Mouse (Mus musculus) cerebellum, adult 11 months (tissue): ENCODE measurements around the gene Ctnna3.

Experiments
- DNase-seq: peaks from one replicate; pipeline ENCODE4 v3.0.0; 2022

The Ctnna3 gene

GRCm38 (mm10) chr10:63972300-63972699 is 542.4 kb downstream of the Ctnna3 start:
- DNase-seq = no peak

GRCm38 (mm10) chr10:63978101-63978500 is 548.2 kb downstream of the Ctnna3 start:
- no peak for DNase-seq

GRCm38 (mm10) chr10:63978535-63978934 is 548.6 kb downstream of the Ctnna3 start:
- DNase-seq = no peak

GRCm38 (mm10) chr10:63978969-63979368 is 549.1 kb downstream of the Ctnna3 start:
- DNase-seq = no peak

- no peak for DNase-seq
These were observed 549.5 kb downstream of the Ctnna3 start for GRCm38 (mm10) chr10:63979410-63979809.

DNA sequence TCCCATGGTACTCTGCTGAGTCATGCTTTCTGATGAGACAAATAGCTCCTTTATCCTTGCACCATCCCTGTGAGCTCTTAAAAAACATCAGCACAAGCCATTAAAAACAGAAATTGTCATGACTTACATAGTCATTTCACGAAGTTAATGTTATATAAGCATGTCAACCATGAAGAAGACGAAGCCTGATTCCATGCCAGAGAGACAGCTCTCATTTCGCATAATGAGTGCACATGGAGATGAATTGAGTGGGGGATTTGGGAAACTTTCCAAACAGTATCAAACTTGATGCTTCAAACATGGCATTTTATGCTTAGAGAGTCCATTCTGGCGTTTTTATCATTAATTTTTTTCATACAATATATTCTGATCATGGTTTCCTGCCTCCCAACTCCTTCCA is 555.7 kb downstream of the Ctnna3 start:
- DNase-seq = no peak

- DNase-seq = no peak
These were observed 564.4 kb downstream of the Ctnna3 start for GRCm38 (mm10) chr10:63994251-63994650.

DNA sequence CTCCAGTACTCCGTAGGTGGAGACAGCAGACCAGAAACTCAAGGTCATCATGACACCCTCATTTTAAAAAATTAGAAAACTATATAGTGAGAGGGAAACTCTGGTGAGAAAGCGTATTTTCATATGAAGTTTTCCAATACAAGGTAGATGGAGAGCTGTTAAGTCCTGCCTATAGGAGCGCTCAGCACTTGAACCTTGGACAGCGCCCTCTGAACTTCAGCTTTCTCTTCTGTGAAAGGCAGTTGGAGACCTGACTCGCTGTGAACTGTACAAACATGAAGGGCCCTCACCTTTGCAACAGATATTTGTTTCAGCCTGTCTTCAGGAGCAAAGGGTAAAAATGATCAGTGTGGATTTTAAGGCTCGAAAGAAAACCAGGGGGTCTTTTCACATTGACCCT is 571.6 kb downstream of the Ctnna3 start:
- no peak for DNase-seq

DNA sequence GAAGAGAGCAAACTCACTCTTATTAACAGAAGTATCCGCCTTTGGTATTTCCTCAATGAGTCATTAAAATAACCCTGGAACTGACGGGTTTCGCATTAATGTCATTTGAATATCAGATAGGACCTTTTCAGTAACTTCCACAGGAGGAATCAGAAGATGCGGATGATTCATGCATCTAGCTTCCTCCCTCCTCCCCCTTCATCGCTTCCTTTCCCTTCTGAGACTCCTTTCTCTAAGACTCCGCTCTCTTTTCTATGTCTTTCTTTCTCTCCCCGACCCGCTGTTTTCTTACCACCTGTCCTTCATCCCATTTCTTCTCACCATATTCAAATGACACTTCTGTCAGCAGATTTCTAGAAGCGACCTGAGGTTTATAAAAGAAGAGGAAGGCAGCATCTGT is 572.1 kb downstream of the Ctnna3 start:
- DNase-seq = no peak

DNA sequence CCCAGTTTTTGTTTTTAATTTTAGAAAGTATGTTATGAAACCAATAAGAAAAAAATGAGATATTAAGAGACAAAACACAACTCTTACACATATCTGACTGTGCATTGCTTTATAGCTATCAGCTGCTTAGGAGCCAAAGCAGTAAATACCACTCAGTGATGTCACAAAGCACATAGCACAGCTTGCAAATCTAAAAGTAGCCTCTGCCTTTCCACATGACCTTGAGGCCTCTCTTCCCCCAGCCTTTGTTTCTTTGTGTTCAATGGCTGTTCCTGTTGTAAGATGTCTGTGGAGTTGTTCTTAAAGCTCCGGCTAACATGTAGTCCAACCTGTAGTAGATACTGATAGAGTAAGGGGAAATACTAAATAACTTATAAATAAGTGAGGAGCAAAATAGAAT is 590.4 kb downstream of the Ctnna3 start:
- no peak for DNase-seq

- no peak for DNase-seq
These were observed 593.4 kb downstream of the Ctnna3 start for GRCm38 (mm10) chr10:64023340-64023739.

- DNase-seq = no peak
These were observed 601.0 kb downstream of the Ctnna3 start for GRCm38 (mm10) chr10:64030901-64031300.

DNA sequence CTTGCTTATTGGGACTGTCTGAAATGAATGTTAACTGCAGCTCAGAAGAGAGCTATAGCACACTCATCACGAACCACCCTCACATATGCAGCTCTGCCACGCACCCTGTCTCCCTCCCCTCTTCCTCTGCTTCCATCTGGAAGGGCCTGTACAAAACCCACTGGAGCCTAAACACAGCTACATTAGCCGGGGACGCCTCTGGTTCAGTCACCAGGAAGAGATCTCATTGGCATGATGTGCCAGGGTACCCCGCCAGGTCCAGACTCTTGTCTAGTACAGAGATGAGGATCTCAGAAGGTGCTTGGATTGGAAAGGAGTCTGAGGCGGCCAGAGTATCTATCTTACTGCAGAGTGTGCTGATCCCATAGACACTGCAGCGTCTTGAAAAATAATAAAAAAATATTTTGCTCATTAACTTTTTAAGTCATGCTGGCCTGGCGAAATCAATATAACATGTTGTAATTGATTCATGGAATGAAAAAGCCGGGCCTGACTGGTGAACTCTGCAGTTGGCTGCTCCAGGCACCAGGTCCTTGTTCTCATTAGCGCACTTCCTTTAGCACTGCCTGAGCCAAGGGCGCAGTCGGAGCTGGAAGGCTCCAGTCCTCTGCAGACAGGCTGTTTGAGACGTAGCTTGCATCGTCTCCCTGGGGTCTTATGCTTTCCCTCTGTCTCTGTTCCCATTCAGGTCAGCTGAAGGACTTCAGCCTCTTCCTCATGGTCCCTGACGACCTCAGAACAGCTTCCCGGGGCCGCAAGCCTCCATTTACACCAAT is 610.0 kb downstream of the Ctnna3 start:
- peak; percentile 79 for DNase-seq

DNA sequence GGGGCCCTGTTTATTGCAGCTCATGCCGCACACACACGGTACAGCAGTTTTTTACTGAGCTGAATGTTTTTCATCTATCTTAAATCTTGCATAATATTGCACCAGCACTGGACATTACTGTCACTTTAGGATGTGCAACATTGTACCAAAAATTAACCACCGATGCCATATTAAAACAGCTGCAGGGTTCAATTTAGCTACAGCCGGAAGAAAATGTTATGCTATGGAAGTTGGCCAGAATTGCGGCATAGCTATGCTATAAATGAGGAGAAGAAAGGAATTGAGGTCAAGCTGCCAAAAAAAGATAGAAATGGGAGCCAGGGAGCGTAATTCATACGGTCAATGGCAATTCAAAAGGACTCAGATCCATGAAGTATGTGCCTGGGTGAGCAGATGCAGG is 611.3 kb downstream of the Ctnna3 start:
- peak; percentile 26 for DNase-seq

- DNase-seq = peak; percentile 79
These were observed 612.0 kb downstream of the Ctnna3 start for GRCm38 (mm10) chr10:64041892-64042291.

DNA sequence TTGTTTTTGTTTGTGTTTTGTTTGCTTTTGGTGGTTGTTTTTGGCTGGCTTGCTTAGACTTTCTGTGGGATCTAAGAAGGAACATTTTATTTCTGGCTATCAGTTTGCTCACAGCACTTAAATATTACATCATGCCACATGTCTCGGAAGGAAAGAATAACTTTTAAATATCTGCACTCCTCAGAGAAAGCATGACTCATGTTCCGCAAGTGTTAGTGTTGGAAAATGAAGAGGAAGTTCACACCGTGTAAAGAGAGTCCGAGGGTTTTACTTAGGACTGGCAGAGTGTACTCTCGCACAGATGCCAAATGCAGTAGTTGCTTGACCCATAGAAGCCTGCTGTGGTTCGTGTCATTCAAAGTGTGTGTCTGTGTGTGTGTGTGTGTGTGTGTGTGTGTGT is 619.3 kb downstream of the Ctnna3 start:
- no peak for DNase-seq

DNA sequence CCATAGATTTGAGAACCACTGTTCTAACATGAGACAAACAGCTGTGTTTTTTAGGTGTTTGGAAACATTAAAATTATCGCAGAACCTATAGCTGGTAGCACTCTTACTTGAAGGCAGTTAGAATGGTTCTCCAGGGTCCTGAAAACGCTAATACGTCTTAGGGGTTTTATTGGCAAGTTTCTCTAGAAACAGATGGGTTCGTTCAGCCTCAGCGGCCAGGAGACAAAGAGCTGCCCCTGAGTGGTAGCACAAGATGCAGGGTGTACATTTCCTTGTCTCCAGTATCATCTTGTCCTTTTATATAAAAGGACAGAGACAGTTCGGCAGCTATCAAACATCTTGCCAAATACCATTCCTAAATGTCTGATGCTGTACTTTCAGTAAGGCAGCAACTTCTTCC is 620.0 kb downstream of the Ctnna3 start:
- no peak for DNase-seq

DNA sequence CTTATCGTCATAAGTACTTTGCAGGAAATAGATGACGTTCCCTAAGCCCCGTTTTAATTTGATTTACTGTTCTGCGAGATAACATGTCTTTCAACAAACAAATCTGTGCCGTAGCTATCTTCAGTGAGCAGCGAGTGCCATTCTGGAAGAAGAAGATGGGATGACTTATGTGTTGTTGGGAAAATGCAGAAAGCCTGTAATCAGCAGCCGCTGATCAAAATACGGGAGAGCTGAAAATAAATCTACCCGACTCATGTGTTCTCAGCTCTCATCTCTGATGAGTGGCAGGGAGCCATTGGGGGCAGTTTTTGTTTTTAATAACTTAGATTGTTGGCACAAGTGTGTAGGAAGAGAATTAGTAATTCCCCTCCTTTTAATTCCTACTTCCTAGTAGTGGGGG is 633.8 kb downstream of the Ctnna3 start:
- DNase-seq = no peak

GRCm38 (mm10) chr10:64075944-64076343 is 646.0 kb downstream of the Ctnna3 start:
- no peak for DNase-seq

- DNase-seq = no peak
These were observed 646.6 kb downstream of the Ctnna3 start for GRCm38 (mm10) chr10:64076410-64077052.

GRCm38 (mm10) chr10:64082345-64082744 is 652.4 kb downstream of the Ctnna3 start:
- DNase-seq = peak; percentile 17

DNA sequence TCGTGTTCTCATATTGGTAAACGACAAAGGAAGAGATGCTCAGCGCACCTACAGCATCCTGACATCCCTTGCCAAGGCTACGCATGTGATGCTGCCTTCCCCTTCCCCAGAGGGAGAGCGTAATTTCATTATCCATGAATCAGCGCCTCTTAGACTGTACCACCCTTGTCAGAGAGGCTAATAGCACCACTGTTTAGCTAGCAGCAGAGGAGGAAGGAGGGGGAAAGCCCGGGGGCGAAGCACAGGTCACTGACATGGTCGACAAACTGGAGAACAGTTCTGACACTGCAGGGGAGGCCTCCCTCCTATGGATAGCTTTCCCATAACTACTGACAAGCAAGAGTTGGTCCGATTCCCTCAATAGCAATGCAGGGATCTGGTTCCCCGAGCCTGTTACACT is 653.9 kb downstream of the Ctnna3 start:
- DNase-seq = peak; percentile 37

DNA sequence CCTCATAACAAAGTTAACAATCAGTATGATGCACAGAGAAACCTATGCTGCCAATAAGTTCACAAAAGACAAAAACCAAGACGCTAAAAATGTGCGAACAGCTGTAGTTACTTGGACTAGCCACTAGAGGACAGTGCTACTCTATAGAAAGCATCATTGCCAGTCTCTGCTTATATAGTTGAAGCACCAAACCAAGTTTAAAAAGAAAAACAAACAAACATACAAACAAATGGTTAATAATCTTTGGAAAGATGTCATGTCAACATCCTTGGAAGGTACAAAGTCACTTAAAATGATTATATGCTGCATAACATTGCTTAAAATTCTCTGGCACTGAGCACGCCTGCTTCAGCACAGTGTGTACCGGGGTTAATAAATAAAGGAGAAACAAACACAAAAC is 654.6 kb downstream of the Ctnna3 start:
- DNase-seq = peak; percentile 25

DNA sequence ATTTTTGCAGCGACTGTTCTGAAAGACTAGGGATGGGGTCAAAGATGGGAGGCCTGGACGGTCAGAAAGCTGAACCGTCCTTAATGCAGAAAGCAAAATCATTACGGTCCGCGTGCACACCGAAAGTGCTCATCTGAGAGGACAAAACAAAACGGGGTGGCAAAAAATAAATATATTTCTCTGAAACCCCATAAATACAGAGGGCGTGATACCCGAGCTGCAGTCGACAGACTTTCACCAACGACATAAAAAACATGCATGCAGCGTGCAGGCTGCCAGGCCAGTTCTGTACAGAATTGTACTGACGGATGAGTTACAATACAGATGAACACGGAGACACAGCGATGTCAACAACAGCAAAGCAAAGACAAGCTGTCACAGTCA is 656.3 kb downstream of the Ctnna3 start:
- DNase-seq = no peak
